In genomic region chr10:119293372-119293771, GRCm38 (mm10) we compare ENCODE assay signal across 25 mouse cellular contexts. TPM values are rescaled to one million over a fixed set of nuclear protein-coding genes. Genes with fewer than 3 reads are reported as not detected.
DNase-seq lines count a peak whose midpoint lies in the region; ATAC-seq and TF ChIP-seq lines count a peak whose summit lies in the region.
"Had no signal": no experiment of that assay in that cellular context is flagged by ENCODE, and none has a peak within 500 bp of the region (broad histone marks: within the 10 kb centered on the region; RNA-seq: fewer than 3 reads in every experiment).

No protein-coding gene starts in this region.

- 54% methylated on average over 8 of the region's 8 CpGs for WGBS in thymus, adult 2 months

- no peak for TF ChIP-seq CTCF in thymus, adult 2 months (IDR thresholded peaks at IDR 0.05; ENCODE audit: borderline replicate concordance, control insufficient read depth, extremely low read depth, insufficient read depth, low read length, poor library complexity)
- TF ChIP-seq CTCF in left cerebral cortex, adult 2 months (IDR thresholded peaks at IDR 0.05), result no peak

- H3K27me3 ChIP-seq in thymus, adult 2 months (ENCODE audit: control insufficient read depth, insufficient read depth, low read length), result no peaks in the 10 kb centered on the region
- H3K27me3 ChIP-seq: embryonic facial prominence, embryonic 15.5 days; heart, embryonic 15.5 days; hindbrain, embryonic 13.5 days had no signal

- peak; percentile 27 for ATAC-seq in activated CD4-positive, CD25-positive, alpha-beta regulatory T cell, adult 4 months
- ATAC-seq: forebrain, embryonic 14.5 days; hindbrain, postnatal 0 days; Patski had no signal

- intact Hi-C loops in left cerebral cortex, adult 2 months (cut with DNase I), result no loop called here

- H3K27ac ChIP-seq in thymus, adult 2 months (ENCODE audit: control insufficient read depth, insufficient read depth, low read length), result no peak overlapping the region; the same call in 1 of the 2 replicates
- H3K27ac ChIP-seq in left cerebral cortex, adult 2 months, result no peak overlapping the region
- H3K27ac ChIP-seq: embryonic facial prominence, embryonic 15.5 days; forebrain, embryonic 10.5 days; gastrocnemius, adult 2 months; heart, adult 2 months; heart, embryonic 15.5 days; hindbrain, embryonic 13.5 days; hindbrain, postnatal 0 days had no signal

- H3K4me1 ChIP-seq in thymus, adult 2 months (replicated peaks; ENCODE audit: control insufficient read depth, insufficient read depth, low read length), result peaks cover 5% of the 10 kb centered on the region; the same call in 1 of the 2 replicates
- H3K4me1 ChIP-seq: embryonic facial prominence, embryonic 15.5 days; forebrain, embryonic 10.5 days; heart, embryonic 15.5 days; hindbrain, embryonic 13.5 days had no signal

- peak; percentile 4 for DNase-seq in thymus, adult 2 months
- DNase-seq in thymus, adult 18-20 months, result no peak
- DNase-seq in naive thymus-derived CD4-positive, alpha-beta T cell, adult 2 months (ENCODE audit: low read depth), result peak; percentile 33
- DNase-seq in thymus, postnatal 4 days, result peak; percentile 13
- DNase-seq in layer of hippocampus, adult 9-10 months (ENCODE audit: low spot score), result no peak
- no peak for DNase-seq in urinary bladder, adult 18-20 months (ENCODE audit: low spot score in 2 of 2)
- no peak for DNase-seq in left cerebral cortex, adult 2 months (ENCODE audit: extremely low spot score in 1 of 2, low spot score in 2 of 2)
- DNase-seq: adrenal gland, adult 8-10 months; adrenal gland, postnatal 36 days; cerebellum, adult 11 months; cerebellum, adult 8-10 months; cerebellum, postnatal 14 days; embryo, embryonic 11 days; gastrocnemius, adult 2 months; heart, adult 2 months; heart, postnatal 14 days had no signal

- H3K36me3 ChIP-seq in thymus, adult 2 months (ENCODE audit: control insufficient read depth, insufficient read depth, low read length), result no peaks in the 10 kb centered on the region
- H3K36me3 ChIP-seq: embryonic facial prominence, embryonic 15.5 days; forebrain, embryonic 10.5 days; heart, embryonic 15.5 days; hindbrain, embryonic 13.5 days had no signal

- no peak overlapping the region for H3K4me3 ChIP-seq in thymus, adult 2 months (ENCODE audit: control insufficient read depth, insufficient read depth, low read length)
- H3K4me3 ChIP-seq in left cerebral cortex, adult 2 months, result no peak overlapping the region
- H3K4me3 ChIP-seq: embryonic facial prominence, embryonic 15.5 days; erythroblast, embryonic 14.5 days; forebrain, embryonic 10.5 days; gastrocnemius, adult 2 months; heart, adult 2 months; heart, embryonic 15.5 days; hindbrain, embryonic 13.5 days had no signal

- no peak for TF ChIP-seq POLR2A in thymus, adult 2 months (IDR thresholded peaks at IDR 0.05; ENCODE audit: control insufficient read depth, extremely low read depth, insufficient read depth, low read length, poor library complexity)

RNA-seq across cellular contexts. Expression of gene Cand1, which starts 53.5 kb away (rescaled TPM):
- polyA plus RNA-seq in thymus, adult 2 months (2012; rRNA removed), result 56.9 and 63.3 TPM in 2 replicates
- polyA plus RNA-seq in activated CD4-positive, CD25-positive, alpha-beta regulatory T cell, adult 4 months (2017; shearing (Covaris generic)), result 10 to 100 TPM; 23.1 to 24.4 TPM
- total RNA-seq in left cerebral cortex, adult 2 months (2021), result 100 to 1,000 TPM; 144 to 158 TPM

Comparison
In these comparisons a context has a peak if more than half of its experiments do, and no peak if none do; other contexts are left out.
1. DNase-seq: peak in thymus, adult 2 months (single experiment), naive thymus-derived CD4-positive, alpha-beta T cell, adult 2 months (single experiment) and thymus, postnatal 4 days (single experiment); none in thymus, adult 18-20 months (0 of 2), layer of hippocampus, adult 9-10 months (single experiment), urinary bladder, adult 18-20 months (0 of 2) and left cerebral cortex, adult 2 months (0 of 2).